Mouse (Mus musculus) MN1 (cell line): Measurements from ENCODE around the gene Nudt3.

Experiments used
- DNase-seq: peaks from one replicate; pipeline ENCODE4 v3.0.0-alpha.2; 2016; ENCODE audit warnings: low spot score

Gene Nudt3

GRCm38 (mm10) chr17:27545991-27546390 lies 77.3 kb downstream of the Nudt3 start:
- peak; percentile 6 for DNase-seq

- no peak for DNase-seq
Measured at GRCm38 (mm10) chr17:27544551-27544950, 78.7 kb downstream of the Nudt3 start.

- DNase-seq: no peak
Measured at GRCm38 (mm10) chr17:27541984-27542383, 81.3 kb downstream of the Nudt3 start.

DNA sequence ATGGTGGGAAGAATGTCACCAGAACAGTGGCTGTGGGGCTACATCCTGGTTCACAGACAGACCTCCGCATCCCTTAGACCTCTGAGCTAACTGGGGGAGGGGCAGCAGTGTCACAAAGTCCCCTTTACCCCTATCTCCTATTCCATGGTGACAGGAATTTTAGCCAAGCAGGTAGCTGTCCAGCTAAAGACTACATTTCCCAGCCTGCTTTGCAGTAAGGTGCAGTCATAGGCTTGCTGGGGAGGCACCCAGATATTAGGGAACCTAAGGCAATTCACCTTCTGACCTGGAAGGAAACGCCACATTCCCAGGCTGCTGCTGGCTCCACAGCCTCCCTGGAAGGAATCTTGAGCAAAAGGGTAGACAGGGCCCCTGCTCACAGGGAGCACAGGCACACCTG lies 82.0 kb downstream of the Nudt3 start:
- no peak for DNase-seq

DNA sequence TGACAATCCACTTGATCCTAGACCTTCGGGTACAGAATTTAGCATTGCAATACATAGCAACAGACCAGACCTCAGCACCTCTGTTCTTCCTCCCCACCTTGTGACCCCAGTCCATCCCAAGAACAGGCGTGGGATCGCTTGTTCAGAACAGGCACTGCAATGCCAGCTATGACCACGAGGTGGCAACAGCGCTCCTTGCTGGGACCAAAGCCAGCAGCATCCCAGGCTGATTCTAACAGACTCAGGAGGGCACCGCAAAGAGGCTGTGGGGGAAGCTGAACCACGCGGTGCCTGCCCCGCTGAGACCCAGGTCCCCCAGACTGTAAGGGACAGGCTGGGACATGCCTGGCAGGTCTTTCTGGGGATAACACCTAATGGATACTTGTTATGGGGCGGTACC lies 88.6 kb downstream of the Nudt3 start:
- peak; percentile 91 for DNase-seq

GRCm38 (mm10) chr17:27533354-27533753 lies 89.9 kb downstream of the Nudt3 start:
- no peak for DNase-seq

DNA sequence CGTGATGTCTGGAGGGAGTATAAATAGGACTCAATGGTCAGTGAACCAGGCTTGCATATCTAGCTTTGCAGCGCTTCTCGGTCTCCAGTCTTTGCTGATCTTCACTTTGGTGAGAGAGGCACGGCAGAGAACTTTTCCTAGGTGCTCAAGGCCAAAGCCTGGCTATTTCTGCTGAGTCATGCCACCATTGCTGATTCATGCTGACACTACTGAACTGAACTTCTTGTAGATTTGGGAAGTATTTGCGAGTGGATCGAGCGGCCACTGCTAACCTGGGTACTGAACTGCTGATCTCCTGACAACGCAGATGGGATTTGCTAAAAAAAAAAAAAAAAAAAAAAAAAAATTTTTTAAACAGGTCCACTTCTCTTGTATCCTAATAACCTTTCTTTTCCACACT lies 91.2 kb downstream of the Nudt3 start:
- no peak for DNase-seq
